In genomic region chr13:63452898-63453297, GRCm38 (mm10) we compare ENCODE assay signal across 10 mouse cellular contexts. TPM values are rescaled to one million over a fixed set of nuclear protein-coding genes. Genes with fewer than 3 reads are reported as not detected.
DNase-seq lines count a peak whose midpoint lies in the region.
"Had no signal": no experiment of that assay in that cellular context is flagged by ENCODE, and none has a peak within 500 bp of the region (broad histone marks: within the 10 kb centered on the region; RNA-seq: fewer than 3 reads in every experiment).

No protein-coding gene starts in this region.

- DNase-seq in left cerebral cortex, adult 18-20 months (ENCODE audit: low spot score in 2 of 2), result peak; percentile 5 to 27
- DNase-seq in left cerebral cortex, adult 11 months (ENCODE audit: low spot score), result no peak
- peak; percentile 44 for DNase-seq in adrenal gland, postnatal 14 days
- peak; percentile 38 for DNase-seq in cerebellum, adult 9-10 months
- peak; percentile 33 for DNase-seq in gastrocnemius, postnatal 25 days
- DNase-seq in thymus, postnatal 25 days, result no peak
- no peak for DNase-seq in thymus, postnatal 36 days
- no peak for DNase-seq in yolk sac, embryonic 10.5 days (ENCODE audit: low spot score)
- DNase-seq: kidney, adult 8-10 months; lung, embryonic 14.5 days had no signal

RNA-seq across cellular contexts. Expression of gene Fancc, which starts 44.2 kb away (rescaled TPM):
- 1 to 10 TPM; 8.0 to 9.3 TPM for total RNA-seq in left cerebral cortex, adult 18-20 months (2021)
- 8.9 and 14.0 TPM in 2 replicates for total RNA-seq in adrenal gland, postnatal 14 days (2021)
- 1 to 10 TPM; 2.0 to 2.3 TPM for total RNA-seq in gastrocnemius, postnatal 25 days (2021)

Comparison
In these comparisons a context has a peak if more than half of its experiments do, and no peak if none do; other contexts are left out.
1. DNase-seq: peak in left cerebral cortex, adult 18-20 months (2 of 2), adrenal gland, postnatal 14 days (single experiment), cerebellum, adult 9-10 months (single experiment) and gastrocnemius, postnatal 25 days (single experiment); none in left cerebral cortex, adult 11 months (single experiment), thymus, postnatal 25 days (single experiment), thymus, postnatal 36 days (0 of 2) and yolk sac, embryonic 10.5 days (single experiment).